Mouse (Mus musculus) thymus, adult 2 months (tissue): ENCODE data around the gene Inka1. TPM values are rescaled to one million over a fixed set of nuclear protein-coding genes. Genes with fewer than 3 reads are reported as not detected.
A peak's percentile ranks its signal among the peaks of the same experiment; 100 is the strongest.
"Not testable (repeated sequence)": the region's sequence is repeated elsewhere in the genome, so short reads cannot be mapped to it uniquely, and the experiment has no call there.

ENCODE experiments used
- DNase-seq: peaks from one replicate; pipeline ENCODE4 v3.0.0; 2021
- H3K27ac ChIP-seq: fragments of 200-500 bp; 2 replicates; pipeline ENCODE4 v1.5.1; 2012; ENCODE audit warnings: low read length, control low read depth; ENCODE audit not compliant: control insufficient read depth, insufficient read depth
- H3K27me3 ChIP-seq: fragments of 200-500 bp; 2 replicates; pipeline ENCODE4 v1.6.1; 2012; ENCODE audit warnings: mild to moderate bottlenecking, low read length, moderate library complexity, mixed read lengths; ENCODE audit not compliant: control insufficient read depth, insufficient read depth
- H3K36me3 ChIP-seq: fragments of 200-500 bp; 2 replicates; pipeline ENCODE4 v1.6.1; 2012; ENCODE audit warnings: mild to moderate bottlenecking, low read length, moderate library complexity; ENCODE audit not compliant: control insufficient read depth, insufficient read depth
- H3K4me1 ChIP-seq: fragments of 200-500 bp; replicated peaks from 2 replicates; pipeline ENCODE4 v1.6.1; 2012; ENCODE audit warnings: low read length; ENCODE audit not compliant: control insufficient read depth, insufficient read depth
- H3K4me3 ChIP-seq: fragments of 200-500 bp; 2 replicates; pipeline ENCODE4 v1.5.1; 2012; ENCODE audit warnings: mild to moderate bottlenecking, low read length, control low read depth, moderate library complexity; ENCODE audit not compliant: control insufficient read depth, insufficient read depth
- CTCF ChIP-seq: fragments of 200-500 bp; IDR thresholded peaks from 2 replicates; pipeline ENCODE4 v1.5.1; 2012; ENCODE audit warnings: mild to moderate bottlenecking, control low read depth, low read length, moderate library complexity, borderline replicate concordance; ENCODE audit not compliant: control insufficient read depth, poor library complexity, insufficient read depth; ENCODE audit errors: extremely low read depth
- POLR2A ChIP-seq: fragments of 200-500 bp; IDR thresholded peaks from 2 replicates; pipeline ENCODE4 v1.6.1; 2012; ENCODE audit warnings: mild to moderate bottlenecking, low read length, control low read depth, moderate library complexity; ENCODE audit not compliant: control insufficient read depth, poor library complexity, insufficient read depth; ENCODE audit errors: extremely low read depth
- WGBS: fragments of 180-500 bp; shearing (Covaris S2); methylation state at CpG from one replicate; pipeline ENCODE4 v1.1.7; 2018; 5-methylcytosine and 5-hydroxymethylcytosine counted together
- polyA plus RNA-seq: library from polyadenylated mRNA; depleted of rRNA; stranded (reverse); fragments of >200 nt; gene quantifications from 2 replicates; pipeline ENCODE4 v1.2.3, GENCODE M21; 2012

Inka1 gene
- polyA plus RNA-seq, 1 experiment = 14.8 TPM

- Histone ChIP-seq H3K36me3 (peaks cover 17% of the 10 kb centered on the region), H3K27me3 (no peaks in the 10 kb centered on the region), H3K4me3 (no peak overlapping the region), H3K4me1 (no peaks in the 10 kb centered on the region; the same call in 1 of the 2 replicates), H3K27ac (no peak overlapping the region)
- 96% methylated on average over 3 of the region's 3 CpGs for WGBS
- no peak for DNase-seq
- TF ChIP-seq POLR2A = no peak
- TF ChIP-seq CTCF = no peak
Observed at GRCm38 (mm10) chr9:108017127-108017526, 31.4 kb upstream of the Inka1 start.

- H3K27ac ChIP-seq, H3K4me3 ChIP-seq, H3K4me1 ChIP-seq, DNase-seq, H3K27me3 ChIP-seq: not testable (repeated sequence)
- 96% methylated on average over 2 of the region's 2 CpGs for WGBS
- H3K36me3 ChIP-seq = peaks cover 17% of the 10 kb centered on the region
Observed at GRCm38 (mm10) chr9:108013577-108013976, 27.9 kb upstream of the Inka1 start.

GRCm38 (mm10) chr9:108010385-108010784, 24.7 kb upstream of the Inka1 start:
- H3K4me3 ChIP-seq = no peak overlapping the region
- TF ChIP-seq POLR2A = no peak
- no peak for TF ChIP-seq CTCF
- H3K36me3 ChIP-seq = peaks cover 14% of the 10 kb centered on the region
- DNase-seq = no peak
- no peaks in the 10 kb centered on the region for H3K27me3 ChIP-seq
- H3K4me1 ChIP-seq = no peaks in the 10 kb centered on the region
- H3K27ac ChIP-seq = no peak overlapping the region

GRCm38 (mm10) chr9:108008041-108008440, 22.4 kb upstream of the Inka1 start:
- no peak for TF ChIP-seq POLR2A
- TF ChIP-seq CTCF = no peak
- 96% methylated on average over 5 of the region's 5 CpGs for WGBS
- Histone ChIP-seq H3K4me1 (peaks cover 6% of the 10 kb centered on the region), H3K4me3 (no peak overlapping the region), H3K27ac (no peak overlapping the region), H3K27me3 (no peaks in the 10 kb centered on the region), H3K36me3 (peaks cover 7% of the 10 kb centered on the region)
- DNase-seq = no peak

GRCm38 (mm10) chr9:108003531-108003890, 17.8 kb upstream of the Inka1 start:
- no peaks in the 10 kb centered on the region for H3K36me3 ChIP-seq
- peak overlapping the region; percentile 92 for H3K4me3 ChIP-seq
- under 1% methylated on average over 8 of the region's 8 CpGs for WGBS
- no peak for TF ChIP-seq CTCF
- no peak for TF ChIP-seq POLR2A
- H3K27me3 ChIP-seq = no peaks in the 10 kb centered on the region
- peaks cover 6% of the 10 kb centered on the region for H3K4me1 ChIP-seq
- H3K27ac ChIP-seq = peak overlapping the region; percentile 70
- DNase-seq = peak; percentile 52

GRCm38 (mm10) chr9:108002778-108003530, 17.3 kb upstream of the Inka1 start:
- Histone ChIP-seq H3K27ac (peak overlapping the region; percentile 70), H3K27me3 (no peaks in the 10 kb centered on the region), H3K4me1 (peaks cover 6% of the 10 kb centered on the region), H3K36me3 (no peaks in the 10 kb centered on the region), H3K4me3 (peak overlapping the region; percentile 92)
- TF ChIP-seq POLR2A = peak; percentile 14; the same call in 1 of the 2 replicates
- TF ChIP-seq CTCF = no peak
- no peak for DNase-seq
- WGBS = under 1% methylated on average over 50 of the region's 50 CpGs
